Mouse (Mus musculus) hindlimb bud, embryonic 11.5 days (tissue): Measurements from ENCODE around the gene N4bp1.

ENCODE experiments used
- DNase-seq: peaks from one replicate; pipeline ENCODE4 v3.0.0-alpha.2; 2012; ENCODE audit warnings: low read depth, low spot score; ENCODE audit errors: extremely low spot score

N4bp1 gene

DNA sequence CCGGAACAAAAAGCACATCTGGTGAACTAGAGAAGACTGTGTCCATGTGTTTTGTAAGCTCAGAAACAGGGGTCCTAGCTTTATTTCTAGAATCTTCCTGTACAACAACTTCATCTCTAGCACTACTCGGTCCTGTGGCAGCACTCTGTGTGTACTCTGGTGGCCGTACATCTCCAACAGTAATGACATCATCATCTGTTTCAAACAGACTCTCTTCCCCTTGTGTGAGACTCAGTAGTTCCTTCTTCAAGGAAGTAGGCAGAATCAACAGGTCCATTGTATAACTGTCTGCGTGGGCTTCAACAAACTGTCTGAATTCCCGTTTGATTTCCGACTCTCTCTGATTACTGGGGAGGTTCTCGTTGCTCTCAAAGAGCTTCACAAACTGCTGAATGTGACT, 23.5 kb downstream of the N4bp1 start:
- DNase-seq = no peak

DNA sequence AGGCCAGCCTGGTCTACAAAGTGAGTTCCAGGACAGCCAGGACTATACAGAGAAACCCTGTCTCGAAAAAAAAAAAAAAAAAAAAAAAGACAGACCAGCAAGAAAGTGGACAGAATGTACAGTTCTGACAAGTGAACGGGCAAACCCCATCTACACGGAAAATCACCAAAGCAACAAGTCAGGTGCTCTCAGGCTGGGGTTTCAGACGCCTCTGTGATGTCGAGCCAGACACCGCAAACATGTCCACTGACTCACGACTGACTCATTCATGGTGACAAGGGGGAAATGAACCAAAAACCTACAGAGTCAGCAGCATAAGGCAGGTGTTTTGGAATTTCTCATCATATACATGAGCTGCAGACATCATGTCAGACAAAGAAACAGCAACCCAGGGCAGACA, 28.8 kb downstream of the N4bp1 start:
- DNase-seq = no peak

DNA sequence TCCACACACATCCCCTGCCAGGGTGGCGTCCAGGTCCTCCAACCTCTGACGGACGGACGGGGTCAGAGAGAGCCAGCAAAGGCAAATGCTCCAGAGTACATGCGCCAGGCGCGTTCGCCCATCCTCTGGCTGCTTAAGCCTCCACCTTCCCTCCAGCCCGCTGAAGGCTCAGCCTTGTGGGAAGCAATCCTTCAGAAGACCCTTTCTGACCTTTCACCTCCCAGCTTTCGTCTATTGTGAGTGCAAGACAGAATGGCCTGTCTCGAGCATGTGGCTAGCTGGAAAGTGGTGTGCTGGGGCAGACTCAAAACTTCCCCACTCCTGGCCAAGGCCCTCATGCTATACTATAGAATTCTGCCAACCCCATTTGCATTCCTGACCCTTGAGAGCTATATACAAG, 30.4 kb downstream of the N4bp1 start:
- DNase-seq = no peak

DNA sequence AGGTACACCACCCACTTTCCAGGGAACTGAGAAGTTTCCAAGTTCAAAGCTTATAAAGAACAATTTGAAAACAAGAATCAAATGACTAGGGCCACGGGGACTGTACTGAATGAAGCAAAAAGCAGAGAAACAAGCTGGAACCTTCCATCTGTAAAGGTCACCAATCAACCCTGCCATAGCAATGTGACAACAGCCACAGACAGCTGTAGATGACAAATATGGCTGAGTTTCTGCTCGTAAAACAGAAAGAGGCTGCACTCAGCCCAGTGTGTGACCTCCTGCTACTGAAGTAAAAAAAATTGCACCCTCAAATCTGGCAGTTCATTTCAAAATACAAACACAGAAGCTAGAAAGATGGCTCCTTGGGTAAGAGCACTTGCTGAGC, 31.1 kb downstream of the N4bp1 start:
- no peak for DNase-seq

DNA sequence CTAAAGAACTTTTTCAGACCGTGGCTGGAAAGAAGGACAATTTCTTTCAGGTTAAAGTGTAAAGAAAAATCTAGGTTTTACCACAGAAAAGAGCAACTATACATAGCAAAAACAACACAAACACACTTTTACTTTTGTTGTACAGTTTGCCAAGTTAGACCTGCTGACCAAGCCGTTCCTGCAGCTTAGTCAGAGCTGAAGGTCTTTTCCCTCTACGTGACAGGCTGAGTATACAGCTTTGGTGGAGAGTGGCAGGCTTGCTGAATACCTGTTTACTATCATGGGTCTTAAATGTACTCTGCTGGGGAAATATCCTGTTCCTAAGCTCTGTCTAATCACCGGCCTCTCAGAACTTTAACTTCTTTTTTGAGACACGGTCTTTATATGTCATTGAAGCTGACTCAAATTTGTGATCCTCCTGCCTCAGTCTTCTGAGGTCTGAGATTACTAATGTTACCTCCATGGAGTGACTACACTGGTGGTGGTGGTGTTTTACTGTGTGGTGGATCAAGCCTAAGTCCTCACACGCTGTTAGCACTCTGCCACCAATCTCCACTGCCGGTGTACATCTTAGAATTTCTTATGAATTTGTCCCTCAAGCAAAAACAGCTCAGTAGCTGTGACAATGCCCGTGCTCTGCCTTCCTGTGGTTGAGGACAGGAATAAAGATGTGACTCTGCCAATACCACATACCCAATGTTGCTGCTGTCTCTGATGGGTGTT, 31.6 kb downstream of the N4bp1 start:
- no peak for DNase-seq

DNA sequence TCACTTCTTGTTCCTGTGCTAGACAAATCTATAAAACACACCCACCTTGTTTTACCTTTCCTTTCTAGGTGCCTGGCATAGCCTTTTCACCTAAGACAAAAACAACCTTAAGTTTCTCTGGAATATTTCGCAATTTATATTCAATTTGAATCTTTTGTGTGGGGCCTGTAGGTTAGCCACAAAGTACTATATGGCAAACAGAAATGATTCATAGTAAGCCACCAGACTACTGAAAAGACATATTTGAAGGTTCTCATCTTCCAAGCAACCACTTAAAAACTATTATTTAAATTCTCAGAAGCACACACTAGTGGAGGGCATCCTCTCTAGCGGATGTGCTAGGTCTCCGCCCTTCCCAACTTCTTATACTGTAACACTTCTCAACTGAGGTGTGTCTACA, 32.6 kb downstream of the N4bp1 start:
- no peak for DNase-seq

DNA sequence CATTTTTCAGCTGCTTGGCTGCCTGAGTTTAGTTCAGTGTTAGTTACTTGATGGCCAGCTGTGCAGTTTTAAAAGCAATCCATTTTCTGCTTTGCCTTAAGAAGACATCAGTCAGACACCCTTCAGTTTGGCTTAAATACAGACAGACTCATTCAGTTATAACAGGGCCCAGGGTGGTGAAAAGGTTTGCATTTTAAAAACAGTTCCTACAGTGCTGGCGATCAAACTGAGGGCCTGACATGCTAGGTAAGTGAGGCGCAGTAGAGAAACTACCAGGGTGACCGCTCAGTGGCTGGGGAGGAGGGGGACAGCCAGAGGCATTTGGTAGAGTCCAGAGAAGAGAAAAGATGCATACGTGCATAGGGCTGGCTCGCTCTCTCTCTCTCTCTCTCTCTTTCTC, 36.2 kb downstream of the N4bp1 start:
- no peak for DNase-seq

DNA sequence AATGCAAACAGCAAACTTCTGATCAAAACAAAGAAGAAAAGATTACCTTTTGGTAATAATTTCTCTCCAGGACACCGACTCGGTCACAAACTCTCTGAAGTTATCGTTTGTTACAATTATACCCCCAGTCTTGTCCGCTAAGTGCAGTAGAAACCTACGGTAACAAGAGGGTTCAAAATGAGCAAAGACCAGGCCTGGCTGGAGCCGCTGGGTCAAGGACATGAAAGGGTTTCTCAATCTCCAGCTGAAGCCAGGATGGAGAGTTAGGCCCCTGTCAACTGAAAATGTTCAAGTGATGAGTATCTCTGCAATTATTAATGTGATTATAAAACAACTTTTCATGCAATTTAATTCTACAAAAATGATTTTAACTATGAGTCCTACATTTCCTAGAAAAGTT, 36.7 kb downstream of the N4bp1 start:
- no peak for DNase-seq

DNA sequence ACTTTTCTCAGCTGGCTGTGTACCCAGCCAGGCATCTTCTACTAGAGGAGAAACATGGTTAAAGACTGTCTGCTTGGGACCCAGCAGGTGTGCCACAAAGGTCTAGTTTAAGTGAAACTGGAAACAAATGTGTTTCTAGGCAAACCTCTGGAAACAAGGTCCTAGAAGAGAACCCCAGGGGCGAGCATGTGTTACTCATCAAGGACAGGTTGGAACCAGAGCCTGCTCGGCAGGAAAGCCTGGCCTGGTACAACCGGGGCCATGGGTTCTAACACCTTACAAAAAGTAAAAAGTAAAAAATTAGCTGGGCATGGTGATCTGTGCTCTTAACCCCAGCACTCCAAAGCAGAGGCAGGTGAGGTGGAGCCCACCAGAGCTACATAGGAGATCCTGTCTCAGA, 38.0 kb downstream of the N4bp1 start:
- DNase-seq = no peak

DNA sequence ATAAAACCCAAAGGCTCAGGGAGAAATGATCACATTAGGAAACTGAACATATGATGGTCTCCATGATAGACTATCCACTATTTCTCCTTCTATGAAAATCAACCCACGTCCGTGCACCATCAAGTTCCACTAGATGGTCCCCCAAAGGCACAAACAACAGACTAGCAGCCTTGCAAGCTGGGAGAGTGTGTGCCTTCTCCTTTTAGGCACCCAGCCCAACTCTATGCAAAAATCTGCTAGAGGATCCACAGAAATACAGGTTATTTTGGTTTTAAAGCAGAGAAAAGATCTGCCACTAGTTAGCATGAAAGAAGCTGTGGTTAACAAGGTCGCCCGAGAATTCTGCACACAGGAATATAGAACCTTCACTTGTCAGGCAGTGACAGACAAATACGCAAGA, 39.2 kb downstream of the N4bp1 start:
- no peak for DNase-seq

DNA sequence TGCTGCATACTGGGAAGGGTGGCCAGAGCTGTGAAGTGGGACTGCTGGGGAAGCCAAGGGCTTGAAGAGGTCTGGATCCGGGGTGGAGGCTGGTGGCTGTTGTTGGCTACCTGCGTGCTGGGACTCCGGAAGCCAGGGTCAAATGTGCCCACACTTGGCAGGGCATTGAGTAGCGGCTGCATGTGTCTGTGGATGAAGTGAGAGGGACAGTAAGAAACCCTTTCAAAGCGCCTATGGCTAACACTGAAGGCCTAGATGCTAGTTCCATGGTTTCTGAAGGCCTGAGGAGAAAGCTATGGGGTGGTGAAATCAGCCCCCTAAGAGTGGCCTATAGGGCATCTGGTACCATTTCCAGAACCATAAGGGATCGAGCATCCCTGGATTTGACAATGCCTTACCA, 40.2 kb downstream of the N4bp1 start:
- DNase-seq = no peak

DNA sequence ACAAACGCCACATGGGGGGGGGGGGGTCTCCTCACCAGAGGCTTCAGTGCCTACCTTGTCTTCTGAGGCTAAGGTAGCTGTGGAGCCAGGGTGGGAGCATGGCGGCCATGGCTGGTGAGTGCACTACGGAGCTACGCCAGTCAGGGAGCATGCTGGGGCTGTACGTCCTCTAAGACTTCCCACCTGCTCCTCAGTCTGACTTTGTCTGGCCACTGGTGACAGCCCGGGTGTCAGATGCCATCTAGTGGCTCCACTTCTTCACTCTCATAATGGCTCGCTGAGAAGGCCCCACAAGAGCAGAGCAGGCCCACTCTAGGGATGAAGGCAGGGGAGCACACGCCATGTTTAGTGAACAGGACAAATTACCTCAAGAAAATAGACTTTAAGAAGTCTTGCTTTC, 41.2 kb downstream of the N4bp1 start:
- DNase-seq = no peak

DNA sequence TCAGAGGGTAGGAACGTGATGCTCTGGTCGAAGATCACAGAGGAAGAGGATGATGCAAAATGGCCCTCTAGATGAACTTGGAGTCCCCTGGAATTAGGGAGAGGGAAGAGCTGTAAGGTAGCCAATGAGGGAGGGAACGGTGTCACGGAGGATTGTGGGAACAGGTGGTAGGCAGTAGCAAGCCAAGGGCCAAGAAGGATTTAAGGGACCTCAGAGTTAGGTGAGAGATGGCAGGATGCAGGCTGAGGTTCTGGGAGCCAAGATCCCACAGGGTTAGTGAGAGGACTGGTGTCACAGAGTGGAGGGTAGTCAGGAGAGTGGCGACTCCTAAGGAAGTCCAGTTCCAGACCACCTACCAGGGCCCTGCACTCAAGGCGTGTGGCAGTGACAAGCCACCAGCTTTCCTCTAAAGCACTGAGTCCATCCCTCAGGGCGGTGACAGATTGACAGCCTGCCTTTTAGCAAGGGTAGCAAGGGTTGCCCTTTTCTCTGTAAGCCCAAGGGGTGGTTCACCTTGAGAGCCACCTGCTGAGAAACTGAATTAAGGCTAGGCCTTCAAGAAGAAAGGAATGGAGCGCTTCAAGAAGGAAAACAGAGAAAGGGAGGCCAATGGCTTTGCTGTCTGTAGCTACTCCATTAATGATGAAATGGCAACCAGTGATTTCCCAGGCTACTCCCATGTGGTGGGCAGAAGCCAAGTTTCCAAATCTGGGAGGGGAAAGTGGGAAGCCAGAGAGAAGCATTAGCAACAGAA, 43.3 kb downstream of the N4bp1 start:
- DNase-seq = no peak

DNA sequence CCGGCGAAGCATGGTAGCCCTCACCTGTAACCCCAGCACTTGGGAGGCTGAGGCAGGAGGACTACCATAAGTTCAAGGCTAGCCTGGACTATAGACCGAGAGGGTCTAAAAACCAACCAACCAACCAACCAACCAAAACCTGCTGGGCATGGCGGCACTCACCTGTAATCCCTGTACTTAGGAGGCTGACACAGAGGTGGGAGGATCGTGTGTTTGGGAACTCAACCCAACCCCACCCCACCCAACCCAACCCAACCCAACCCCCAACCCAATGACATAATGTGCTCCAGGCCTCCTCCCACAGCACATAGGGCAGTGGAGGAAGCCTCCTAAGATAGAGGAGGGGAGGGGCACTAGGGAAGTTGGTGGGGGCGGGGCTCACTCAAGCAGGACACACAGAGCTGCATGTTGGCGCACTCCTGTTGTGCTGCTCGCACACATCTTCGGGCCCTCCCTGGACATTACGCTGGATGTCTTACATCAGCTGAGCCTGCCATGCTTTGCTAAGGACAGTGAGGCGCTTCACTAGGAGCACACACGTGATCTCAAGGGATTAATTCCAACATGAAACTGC, 44.9 kb downstream of the N4bp1 start:
- no peak for DNase-seq

DNA sequence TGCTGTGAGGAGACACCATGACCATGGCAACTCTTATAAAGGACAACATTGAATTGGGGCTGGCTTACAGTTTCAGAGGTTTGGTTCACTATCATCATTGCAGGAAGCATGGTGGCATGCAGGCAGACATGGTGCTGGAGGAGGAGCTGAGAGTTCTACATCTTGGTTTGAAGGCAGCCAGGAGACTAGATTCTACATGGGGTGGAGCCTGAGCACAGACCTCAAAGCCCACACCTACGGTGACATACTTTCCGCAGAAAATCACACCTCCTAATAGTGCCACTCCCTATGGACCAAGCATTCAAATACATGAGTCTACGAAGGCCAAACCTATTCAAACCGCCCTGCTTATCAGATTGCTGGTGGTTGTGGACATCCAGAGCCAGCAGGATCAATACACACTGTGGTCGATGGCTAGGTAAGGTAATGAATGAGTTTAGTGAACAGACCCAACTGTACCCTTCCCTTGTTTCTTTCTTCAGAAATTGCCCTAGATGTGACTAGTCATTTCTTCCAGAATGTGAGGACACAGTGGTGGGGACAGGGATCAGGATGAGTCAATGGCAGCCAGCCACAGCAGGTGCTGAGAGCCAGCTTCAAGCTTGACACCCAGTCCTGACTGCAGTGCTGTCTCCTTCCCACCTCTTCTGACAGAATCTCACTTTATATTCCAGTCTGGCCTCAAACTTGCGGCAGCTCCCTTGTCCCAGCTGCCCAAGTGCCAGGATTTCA, 46.2 kb downstream of the N4bp1 start:
- no peak for DNase-seq

DNA sequence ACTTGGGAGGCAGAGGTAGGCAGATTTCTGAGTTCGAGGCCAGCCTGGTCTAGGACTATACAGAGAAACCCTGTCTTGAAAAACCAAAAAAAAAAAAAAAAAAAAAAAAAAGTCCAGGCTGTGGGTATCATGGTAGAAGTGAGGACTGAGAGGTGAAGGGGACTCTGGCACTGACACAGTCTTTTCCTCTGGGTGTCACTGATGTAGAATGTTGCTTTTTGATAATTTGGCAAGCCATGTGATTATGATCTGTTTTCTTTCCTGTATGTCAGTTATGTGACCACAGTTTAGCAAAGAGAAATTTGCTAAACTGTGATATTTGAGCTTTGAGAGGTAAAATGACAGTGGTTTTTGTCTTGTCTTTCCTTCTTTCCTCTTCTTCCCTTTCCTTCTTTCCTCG, 47.8 kb downstream of the N4bp1 start:
- no peak for DNase-seq

DNA sequence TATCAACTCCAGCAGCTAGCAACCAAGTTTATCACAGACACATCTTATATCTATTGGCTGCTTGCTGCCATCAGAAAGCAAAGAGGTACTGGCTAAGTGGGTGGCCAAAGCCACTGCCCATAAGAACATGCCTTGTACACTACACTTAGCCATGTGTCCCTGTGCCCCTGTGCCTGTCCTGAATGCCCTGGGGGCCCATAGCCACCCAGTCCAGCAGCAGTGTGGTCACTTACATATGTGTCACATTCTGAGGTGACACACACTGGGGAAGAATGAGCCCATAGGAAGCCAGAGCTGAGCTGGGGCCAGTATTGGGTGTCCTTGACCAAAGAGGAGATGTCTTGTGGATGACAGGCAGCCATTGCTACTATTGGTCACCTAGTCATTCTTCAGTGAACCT, 49.2 kb downstream of the N4bp1 start:
- no peak for DNase-seq

DNA sequence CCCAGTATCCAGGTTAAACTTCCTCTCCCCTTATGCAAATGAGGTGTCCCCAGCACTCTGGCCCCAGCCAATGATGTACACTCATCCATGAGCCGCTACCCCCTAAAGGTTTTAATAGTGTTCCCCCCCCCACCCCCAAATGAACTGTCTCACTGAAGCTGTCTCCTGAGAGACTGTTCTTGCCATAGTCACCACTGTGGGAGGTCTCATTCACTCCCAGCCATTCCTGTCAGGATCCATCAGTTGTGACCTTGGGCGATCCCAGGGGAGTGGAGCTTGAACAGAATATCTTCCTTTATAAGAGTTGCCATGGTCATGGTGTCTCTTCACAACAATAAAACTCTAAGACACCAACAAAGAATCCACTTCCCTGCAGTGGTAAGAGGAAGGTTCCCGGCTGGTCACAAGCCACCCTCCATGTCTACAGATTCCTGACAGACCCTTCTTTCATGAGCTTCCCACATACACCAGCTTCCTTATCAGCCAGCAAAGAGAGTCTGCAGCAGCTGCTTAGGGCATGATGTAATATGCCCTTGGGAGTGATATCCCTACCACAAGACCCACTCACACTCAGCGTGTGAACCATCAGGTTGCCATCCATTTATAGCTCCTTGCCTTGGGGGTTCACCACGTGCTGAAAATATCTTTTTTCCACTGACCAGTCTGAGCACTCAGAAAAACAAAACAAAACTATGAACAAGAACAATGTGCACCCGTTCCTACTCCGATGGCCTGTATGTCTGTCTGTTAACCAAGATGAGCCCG, 50.4 kb downstream of the N4bp1 start:
- no peak for DNase-seq

DNA sequence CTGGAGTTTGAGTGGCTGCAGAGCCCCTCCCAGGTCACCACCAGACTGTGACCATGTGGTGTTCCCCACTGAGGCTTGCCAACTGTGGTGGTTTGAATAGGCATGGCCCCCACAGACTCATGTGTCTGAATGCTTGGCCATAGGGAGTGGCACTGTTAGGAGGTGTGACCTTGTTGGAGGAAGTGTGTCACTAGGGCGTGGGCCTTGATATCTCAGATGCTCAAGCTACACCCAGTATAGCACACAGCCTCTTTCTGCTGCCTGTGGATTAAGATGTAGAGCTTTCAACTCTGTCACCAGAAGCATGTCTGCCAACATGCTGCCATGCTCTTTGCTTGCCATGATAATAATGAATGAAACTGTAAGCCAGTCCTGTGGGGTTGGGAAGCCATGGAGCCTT, 51.1 kb downstream of the N4bp1 start:
- DNase-seq = no peak

DNA sequence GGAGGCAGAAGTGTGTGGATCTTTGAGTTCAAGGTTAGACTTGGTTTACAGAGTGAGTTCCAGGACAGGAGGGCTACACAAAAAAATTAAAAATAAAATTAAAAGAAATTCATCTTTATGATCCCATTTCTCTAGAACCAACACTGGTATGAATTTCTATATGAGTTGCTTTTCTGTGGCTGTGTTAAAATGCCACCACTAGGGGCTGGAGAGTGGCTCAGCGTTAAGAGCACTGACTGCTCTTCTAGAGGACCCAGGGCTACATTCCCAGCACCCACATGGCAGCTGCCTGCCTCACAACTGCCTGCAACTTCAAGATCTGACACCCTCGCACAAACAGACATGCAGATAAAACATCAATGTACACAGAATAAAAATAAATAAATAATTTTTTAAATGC, 56.1 kb downstream of the N4bp1 start:
- no peak for DNase-seq

DNA sequence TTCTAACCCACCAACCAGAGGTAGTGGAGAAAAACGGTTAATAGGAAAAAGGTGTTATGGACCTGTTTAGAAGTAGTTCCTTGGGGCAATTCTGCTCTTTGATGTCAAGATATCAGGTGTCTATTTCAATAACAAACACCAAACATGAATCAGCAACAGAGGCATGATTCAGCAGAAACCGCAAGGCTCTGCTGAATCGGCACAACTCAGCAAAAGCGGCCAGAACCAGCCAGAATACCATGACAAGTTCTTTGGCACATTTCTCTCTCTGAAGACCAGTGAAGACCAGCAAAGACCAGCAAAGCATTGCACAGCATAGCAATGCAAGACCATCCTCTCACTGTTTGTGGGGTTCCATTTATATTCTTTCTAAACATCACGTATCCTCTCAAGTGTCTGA, 57.9 kb downstream of the N4bp1 start:
- DNase-seq = no peak
